9 mouse cellular contexts compared by ENCODE assay signal in the genomic region with DNA sequence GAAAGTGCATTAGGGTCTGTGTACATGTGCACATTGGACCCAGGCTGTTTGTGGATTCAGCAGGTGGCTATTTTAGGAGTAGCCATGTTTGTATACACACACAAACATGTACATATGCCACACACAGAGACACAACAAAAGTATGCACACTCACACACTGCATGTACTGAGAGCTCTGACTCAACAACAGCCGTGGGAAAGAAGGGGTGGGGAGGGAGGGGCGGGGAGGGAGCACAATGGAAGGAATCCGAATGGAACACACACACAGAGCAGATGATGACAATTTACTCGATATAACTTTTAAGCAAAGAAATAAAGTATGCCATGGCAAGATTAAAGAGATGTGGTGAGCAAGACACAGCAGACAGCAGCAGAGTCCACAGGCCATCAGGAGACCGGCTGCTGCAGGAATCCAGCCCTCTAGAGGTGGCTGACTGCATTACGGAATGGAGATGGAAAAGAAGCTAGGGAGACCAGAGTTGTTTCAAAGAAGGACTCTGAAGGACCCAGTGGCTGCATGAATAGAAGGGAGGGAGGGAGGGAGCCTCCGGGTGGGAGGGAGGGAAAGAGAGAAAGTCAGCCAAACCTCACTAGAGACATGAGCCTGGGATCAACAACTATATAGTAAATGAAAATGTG.
A peak's percentile ranks its signal among the peaks of the same experiment; 100 is the strongest.
DNase-seq lines count a peak whose midpoint lies in the region; ATAC-seq and TF ChIP-seq lines count a peak whose summit lies in the region.
"Had no signal": no experiment of that assay in that cellular context is flagged by ENCODE, and none has a peak within 500 bp of the region (broad histone marks: within the 10 kb centered on the region; RNA-seq: fewer than 3 reads in every experiment).

No protein-coding gene starts in this region.

- peak; percentile 33 for DNase-seq in kidney, adult 18-20 months
- DNase-seq in kidney, adult 11 months: no peak
- DNase-seq in R1 (ENCODE audit: low read depth, low spot score): peak; percentile 61
- DNase-seq in embryonic facial prominence, embryonic 14.5 days (ENCODE audit: low spot score): peak; percentile 79
- DNase-seq in kidney, adult 2 months: peak; percentile 42
- no peak for DNase-seq in midbrain, embryonic 11.5 days (ENCODE audit: low spot score, missing footprints)
- peak; percentile 39 for DNase-seq in yolk sac, embryonic 10.5 days (ENCODE audit: low spot score)
- DNase-seq in gastrocnemius, postnatal 10 days: no peak

- TF ChIP-seq POLR2A in kidney, adult 2 months (IDR thresholded peaks at IDR 0.05; ENCODE audit: low read depth, low read length): no peak

- H3K27ac ChIP-seq in embryonic facial prominence, embryonic 14.5 days (replicated peaks; ENCODE audit: low read depth, low read length): no peak overlapping the region
- H3K27ac ChIP-seq in kidney, adult 2 months (ENCODE audit: insufficient read depth, low read depth, low read length): no peak overlapping the region
- H3K27ac ChIP-seq in midbrain, embryonic 11.5 days (ENCODE audit: low read depth, low read length): no peak overlapping the region

- H3K4me2 ChIP-seq in embryonic facial prominence, embryonic 14.5 days (ENCODE audit: low read depth, low read length): no peak overlapping the region
- H3K4me2 ChIP-seq in midbrain, embryonic 11.5 days: no peak overlapping the region

- no peaks in the 10 kb centered on the region for H3K36me3 ChIP-seq in embryonic facial prominence, embryonic 14.5 days (ENCODE audit: control insufficient read depth, insufficient read depth, low read length)
- H3K36me3 ChIP-seq in kidney, adult 2 months (ENCODE audit: control insufficient read depth, insufficient read depth, low read length): no peaks in the 10 kb centered on the region
- no peaks in the 10 kb centered on the region for H3K36me3 ChIP-seq in midbrain, embryonic 11.5 days (ENCODE audit: control insufficient read depth, insufficient read depth, low read length)

- H3K4me3 ChIP-seq in embryonic facial prominence, embryonic 14.5 days (ENCODE audit: low read depth, low read length): no peak overlapping the region
- no peak overlapping the region for H3K4me3 ChIP-seq in kidney, adult 2 months (ENCODE audit: insufficient read depth, low read depth, low read length)
- no peak overlapping the region for H3K4me3 ChIP-seq in midbrain, embryonic 11.5 days (ENCODE audit: low read depth, low read length)
- H3K4me3 ChIP-seq: megakaryocyte, embryonic 14.5 days had no signal

- no peaks in the 10 kb centered on the region for H3K4me1 ChIP-seq in embryonic facial prominence, embryonic 14.5 days (ENCODE audit: control insufficient read depth, insufficient read depth, low read length)
- H3K4me1 ChIP-seq in kidney, adult 2 months (ENCODE audit: control insufficient read depth, insufficient read depth, low read length): peaks cover 4% of the 10 kb centered on the region; the same call in 1 of the 2 replicates
- no peaks in the 10 kb centered on the region for H3K4me1 ChIP-seq in midbrain, embryonic 11.5 days (ENCODE audit: control insufficient read depth, insufficient read depth, low read length)

- no peaks in the 10 kb centered on the region for H3K9me3 ChIP-seq in embryonic facial prominence, embryonic 14.5 days (ENCODE audit: control insufficient read depth, low read length)
- H3K9me3 ChIP-seq in midbrain, embryonic 11.5 days (ENCODE audit: control insufficient read depth, low read length): no peaks in the 10 kb centered on the region
- H3K9me3 ChIP-seq: megakaryocyte, embryonic 14.5 days had no signal

- H3K9ac ChIP-seq in embryonic facial prominence, embryonic 14.5 days (ENCODE audit: low read depth, low read length): no peak overlapping the region
- no peak overlapping the region for H3K9ac ChIP-seq in midbrain, embryonic 11.5 days (ENCODE audit: low read length)

- peak; percentile 69 for ATAC-seq in embryonic facial prominence, embryonic 14.5 days (ENCODE audit: low read depth)
- peak; percentile 70; the same call in 1 of the 2 replicates for ATAC-seq in midbrain, embryonic 11.5 days (ENCODE audit: low FRiP score)

- no peaks in the 10 kb centered on the region for H3K27me3 ChIP-seq in embryonic facial prominence, embryonic 14.5 days (replicated peaks; ENCODE audit: control insufficient read depth, insufficient read depth, low read length)
- no peaks in the 10 kb centered on the region for H3K27me3 ChIP-seq in kidney, adult 2 months (replicated peaks; ENCODE audit: control insufficient read depth, insufficient read depth, low read length)
- no peaks in the 10 kb centered on the region for H3K27me3 ChIP-seq in midbrain, embryonic 11.5 days (ENCODE audit: control insufficient read depth, insufficient read depth, low read length)
- H3K27me3 ChIP-seq: megakaryocyte, embryonic 14.5 days had no signal

- WGBS in embryonic facial prominence, embryonic 14.5 days: 28% methylated on average over 7 of the region's 7 CpGs
- WGBS in kidney, adult 2 months: 33% methylated on average over 7 of the region's 7 CpGs
- WGBS in midbrain, embryonic 11.5 days: 27% methylated on average over 7 of the region's 7 CpGs

- TF ChIP-seq CTCF in kidney, adult 2 months (conservative IDR thresholded peaks at IDR 0.05; ENCODE audit: insufficient read depth, insufficient read length, low read depth, low read length): peak; percentile 65

Comparison
In these comparisons a context has a peak if more than half of its experiments do, and no peak if none do; other contexts are left out.
1. DNase-seq: peak in kidney, adult 18-20 months (single experiment), R1 (single experiment), embryonic facial prominence, embryonic 14.5 days (single experiment), kidney, adult 2 months (single experiment) and yolk sac, embryonic 10.5 days (single experiment); none in kidney, adult 11 months (single experiment), midbrain, embryonic 11.5 days (single experiment) and gastrocnemius, postnatal 10 days (single experiment).